Mouse (Mus musculus): ENCODE measurements around the gene Kank2. TPM values are rescaled to one million over a fixed set of nuclear protein-coding genes. Genes with fewer than 3 reads are reported as not detected.
A peak's percentile ranks its signal among the peaks of the same experiment; 100 is the strongest.

Gene Kank2
- total and polyA plus RNA-seq, 3 experiments: 7.6 to 16.3 TPM; not detected in 1

GRCm38 (mm10) chr9:21840115-21840787 is 41.7 kb upstream of the Kank2 start:
- Histone ChIP-seq H3K9me3 (replicated peaks; ENCODE audit: insufficient read depth, low read length) (no peaks in the 10 kb centered on the region), H3K4me1 (ENCODE audit: control insufficient read depth in 1 of 2, insufficient read depth in 2 of 2, low read length in 2 of 2) (no peaks in the 10 kb centered on the region), H3K27ac (ENCODE audit: control insufficient read depth, low read depth, low read length) (no peak overlapping the region), H3K27me3 (ENCODE audit: control insufficient read depth in 1 of 2, insufficient read depth in 2 of 2, low read length in 2 of 2) (no peaks in the 10 kb centered on the region), H3K36me3 (ENCODE audit: control insufficient read depth in 1 of 2, insufficient read depth in 2 of 2, low read length in 2 of 2) (no peaks in the 10 kb centered on the region), H3K4me3 (ENCODE audit: control insufficient read depth in 1 of 2, insufficient read depth in 1 of 2, low read depth in 2 of 2, low read length in 2 of 2) (no peak overlapping the region), H3K9ac (ENCODE audit: control insufficient read depth, low read depth, low read length, poor library complexity, severe bottlenecking) (no peak overlapping the region), H3K79me2 (ENCODE audit: control insufficient read depth, insufficient read depth, low read length, poor library complexity) (no peaks in the 10 kb centered on the region)
- DNase-seq (ENCODE audit: low read depth, low spot score): peak; percentile 90
- TF ChIP-seq MYC (IDR thresholded peaks at IDR 0.05; ENCODE audit: low read depth, low read length): no peak; the same call in 1 of the 2 replicates
- peak; percentile 87 for TF ChIP-seq ZNF384 (IDR thresholded peaks at IDR 0.05; ENCODE audit: low read depth, low read length)
- no peak for TF ChIP-seq TCF12 (IDR thresholded peaks at IDR 0.05; ENCODE audit: low read depth, low read length)
- peak; percentile 62; the same call in 1 of the 2 replicates for TF ChIP-seq MAZ (IDR thresholded peaks at IDR 0.05; ENCODE audit: low read depth, low read length)
- no peak for TF ChIP-seq ELF1 (IDR thresholded peaks at IDR 0.05; ENCODE audit: low read depth, low read length)
- TF ChIP-seq E2F4 (IDR thresholded peaks at IDR 0.05; ENCODE audit: borderline replicate concordance, low read depth, low read length): no peak
- TF ChIP-seq ZKSCAN1 (IDR thresholded peaks at IDR 0.05; ENCODE audit: low read depth, low read length): no peak
- 0 out of 2 replicates have a peak, but pooled peaks have one; percentile 21 for TF ChIP-seq RCOR1 (IDR thresholded peaks at IDR 0.05; ENCODE audit: low read depth, low read length)
- peak; percentile 53; the same call in 1 of the 2 replicates for TF ChIP-seq MAFK (IDR thresholded peaks at IDR 0.05; ENCODE audit: borderline replicate concordance, low read depth, low read length)
- TF ChIP-seq BHLHE40 (IDR thresholded peaks at IDR 0.05; ENCODE audit: borderline replicate concordance, low read depth, low read length): no peak
- no peak for TF ChIP-seq GATA1 (IDR thresholded peaks at IDR 0.05; ENCODE audit: low read depth, low read length)
- TF ChIP-seq EP300 (IDR thresholded peaks at IDR 0.05; ENCODE audit: low read depth in 1 of 2, low read length in 2 of 2): no peak
- TF ChIP-seq CHD2 (IDR thresholded peaks at IDR 0.05; ENCODE audit: low read length): no peak
- no peak for TF ChIP-seq POLR2AphosphoS2 (IDR thresholded peaks at IDR 0.05; ENCODE audit: low read length)
- TF ChIP-seq CHD1 (IDR thresholded peaks at IDR 0.05; ENCODE audit: low read depth, low read length): no peak
- peak; percentile 98 for TF ChIP-seq ZC3H11A (IDR thresholded peaks at IDR 0.05; ENCODE audit: low read depth, low read length)
- no peak for TF ChIP-seq USF2 (IDR thresholded peaks at IDR 0.05; ENCODE audit: borderline replicate concordance in 1 of 2, insufficient read depth in 1 of 2, low read depth in 1 of 2, low read length in 2 of 2)
- no peak for TF ChIP-seq ZMIZ1 (IDR thresholded peaks at IDR 0.05; ENCODE audit: low read depth, low read length)
- TF ChIP-seq NELFE (IDR thresholded peaks at IDR 0.05; ENCODE audit: low read depth, low read length): no peak
- peak; percentile 49; the same call in 1 of the 2 replicates for TF ChIP-seq GABPA (IDR thresholded peaks at IDR 0.05; ENCODE audit: low read depth, low read length)
- TF ChIP-seq TAL1 (IDR thresholded peaks at IDR 0.05; ENCODE audit: low read length): no peak
- TF ChIP-seq UBTF (IDR thresholded peaks at IDR 0.05; ENCODE audit: borderline replicate concordance, insufficient read depth, low read depth, low read length): no peak
- TF ChIP-seq JUND (IDR thresholded peaks at IDR 0.05; ENCODE audit: low read depth, low read length): 0 out of 2 replicates have a peak, but pooled peaks have one; percentile 9
- no peak for TF ChIP-seq MYB (IDR thresholded peaks at IDR 0.05; ENCODE audit: low read depth, low read length)
- TF ChIP-seq TBP (IDR thresholded peaks at IDR 0.05; ENCODE audit: low read depth, low read length): no peak
- peak; percentile 95 to 99 (median 98) for TF ChIP-seq CTCF (IDR thresholded peaks at IDR 0.05 in 2 of 3, conservative IDR thresholded peaks at IDR 0.05 in 1 of 3; ENCODE audit: control insufficient read depth in 1 of 3, insufficient read depth in 1 of 3, low read depth in 2 of 3, low read length in 3 of 3, poor library complexity in 1 of 3, severe bottlenecking in 1 of 3)
- TF ChIP-seq RAD21 (IDR thresholded peaks at IDR 0.05; ENCODE audit: low read depth, low read length): peak; percentile 96
- TF ChIP-seq MEF2A (IDR thresholded peaks at IDR 0.05; ENCODE audit: extremely low read depth, insufficient replicate concordance, low read depth, low read length, poor library complexity, severe bottlenecking): no peak
- no peak for TF ChIP-seq USF1 (IDR thresholded peaks at IDR 0.05; ENCODE audit: low read depth, low read length)
- TF ChIP-seq POLR2AphosphoS5 (IDR thresholded peaks at IDR 0.05; ENCODE audit: borderline replicate concordance, low read depth, low read length): no peak
- no peak for TF ChIP-seq POLR2A (IDR thresholded peaks at IDR 0.05; ENCODE audit: control insufficient read depth in 1 of 2, insufficient read depth in 1 of 2, low read depth in 1 of 2, low read length in 2 of 2, poor library complexity in 1 of 2)
- TF ChIP-seq HCFC1 (IDR thresholded peaks at IDR 0.05; ENCODE audit: low read depth, low read length): 0 out of 2 replicates have a peak, but pooled peaks have one; percentile 39
- peak; percentile 64 for TF ChIP-seq SIN3A (IDR thresholded peaks at IDR 0.05; ENCODE audit: low read length)
- peak; percentile 99 for TF ChIP-seq SMC3 (IDR thresholded peaks at IDR 0.05; ENCODE audit: low read depth, low read length)
- TF ChIP-seq ETS1 (IDR thresholded peaks at IDR 0.05; ENCODE audit: low read depth, low read length): no peak
- TF ChIP-seq NRF1 (IDR thresholded peaks at IDR 0.05; ENCODE audit: insufficient read depth, low read depth, low read length, poor library complexity, severe bottlenecking): no peak

Data from MEL (cell line).